Mouse (Mus musculus) heart, embryonic 10.5 days (tissue): Measurements from ENCODE around the gene Tmem86b. TPM values are rescaled to one million over a fixed set of nuclear protein-coding genes. Genes with fewer than 3 reads are reported as not detected.
A peak's percentile ranks its signal among the peaks of the same experiment; 100 is the strongest.

Experiments used
- DNase-seq: peaks from one replicate; pipeline ENCODE4 v3.0.0-alpha.2; 2017; ENCODE audit warnings: low spot score
- H3K27ac ChIP-seq: fragments of 300-500 bp; sonication (generic); 2 replicates; pipeline ENCODE4 v1.5.1; 2016; ENCODE audit warnings: mild to moderate bottlenecking
- H3K27me3 ChIP-seq: fragments of 300-500 bp; sonication (generic); 2 replicates; pipeline ENCODE4 v1.6.1; 2016; ENCODE audit warnings: mild to moderate bottlenecking; ENCODE audit not compliant: poor library complexity, insufficient read depth, severe bottlenecking
- H3K36me3 ChIP-seq: fragments of 300-500 bp; sonication (generic); 2 replicates; pipeline ENCODE4 v1.6.1; 2016; ENCODE audit warnings: mild to moderate bottlenecking, moderate library complexity
- H3K4me1 ChIP-seq: fragments of 300-500 bp; sonication (generic); 2 replicates; pipeline ENCODE4 v1.6.1; 2016; ENCODE audit warnings: mild to moderate bottlenecking
- H3K4me3 ChIP-seq: fragments of 300-500 bp; sonication (generic); 2 replicates; pipeline ENCODE4 v1.5.1; 2016; ENCODE audit warnings: mild to moderate bottlenecking, moderate library complexity
- H3K9me3 ChIP-seq: fragments of 300-500 bp; sonication (generic); 2 replicates; pipeline ENCODE4 v1.6.1; 2016; ENCODE audit warnings: mild to moderate bottlenecking, moderate library complexity
- whole genome bisulfite sequencing: fragments of 180-500 bp; shearing (Covaris S2); methylation state at CpG from one replicate; pipeline ENCODE4 v1.1.7; 2016; 5-methylcytosine and 5-hydroxymethylcytosine counted together
- polyA plus RNA-seq: library from polyadenylated mRNA; unstranded; fragments of >200 nt; fragmentation: Nextera tagmentation; extraction: Ambion mirVana; gene quantifications from 2 replicates; pipeline ENCODE4 v1.2.1, GENCODE M21; 2016

Tmem86b gene
- polyA plus RNA-seq = 2.8 and 4.4 TPM in 2 replicates

DNA sequence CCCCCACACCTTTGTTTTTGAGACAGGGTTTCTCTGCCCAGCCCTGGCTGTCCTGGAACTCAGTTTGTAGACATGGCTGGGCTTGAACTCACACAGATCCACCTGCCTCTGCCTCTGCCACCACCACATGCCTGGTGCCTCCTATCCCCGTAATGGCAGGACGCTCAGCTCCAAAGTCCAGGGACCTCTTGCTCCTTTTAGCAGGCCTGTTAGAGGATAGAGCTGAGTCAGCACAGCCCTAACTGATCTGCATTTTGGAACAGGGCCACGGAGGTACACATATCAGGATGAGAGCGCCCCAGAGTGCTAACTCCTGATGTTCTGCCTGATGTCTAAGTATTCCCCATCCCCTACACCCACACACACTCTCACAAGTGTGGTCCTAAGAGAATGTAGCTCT, at the start of gene Tmem86b:
Tmem86b (minus strand) TSS at position 392 of the 400 bp plus-strand sequence.
- Histone ChIP-seq H3K4me3 (peak within 1 kb of the TSS; percentile 15; the same call in 1 of the 2 replicates), H3K36me3 (peaks cover 76% of the 10 kb centered on the region), H3K4me1 (0 out of 2 replicates have a peak, but pooled peaks cover 3% of the 10 kb centered on the region), H3K27me3 (no peaks in the 10 kb centered on the region), H3K27ac (0 out of 2 replicates have a peak within 1 kb of the TSS, but pooled peaks have one; percentile 77), H3K9me3 (no peaks in the 10 kb centered on the region)
- no peak for DNase-seq
- 82% methylated on average over 4 of the region's 4 CpGs for WGBS

DNA sequence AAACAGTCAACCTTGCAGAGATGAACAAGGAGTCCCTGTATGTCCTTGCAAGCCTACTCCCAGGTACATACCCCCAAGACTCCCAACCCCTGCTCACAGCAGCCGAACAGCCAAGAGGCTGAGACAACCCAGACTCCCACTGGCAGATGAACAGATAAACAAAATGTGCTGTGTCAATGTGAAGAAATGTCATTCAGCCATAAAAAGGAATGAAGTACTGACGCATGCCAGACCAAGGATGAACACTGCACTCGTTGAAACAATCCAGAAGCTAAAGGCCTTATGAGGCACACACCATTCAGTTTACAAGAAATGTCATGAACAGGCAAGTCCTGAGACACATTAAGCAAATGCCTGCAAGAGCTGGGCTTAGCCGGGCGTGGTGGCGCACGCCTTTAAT, 44.0 kb upstream of the Tmem86b start:
- Histone ChIP-seq H3K4me1 (no peaks in the 10 kb centered on the region), H3K27me3 (no peaks in the 10 kb centered on the region), H3K9me3 (no peaks in the 10 kb centered on the region), H3K4me3 (no peak overlapping the region), H3K27ac (no peak overlapping the region), H3K36me3 (peaks cover 67% of the 10 kb centered on the region)
- DNase-seq = no peak
- 74% methylated on average over 7 of the region's 7 CpGs for WGBS

DNA sequence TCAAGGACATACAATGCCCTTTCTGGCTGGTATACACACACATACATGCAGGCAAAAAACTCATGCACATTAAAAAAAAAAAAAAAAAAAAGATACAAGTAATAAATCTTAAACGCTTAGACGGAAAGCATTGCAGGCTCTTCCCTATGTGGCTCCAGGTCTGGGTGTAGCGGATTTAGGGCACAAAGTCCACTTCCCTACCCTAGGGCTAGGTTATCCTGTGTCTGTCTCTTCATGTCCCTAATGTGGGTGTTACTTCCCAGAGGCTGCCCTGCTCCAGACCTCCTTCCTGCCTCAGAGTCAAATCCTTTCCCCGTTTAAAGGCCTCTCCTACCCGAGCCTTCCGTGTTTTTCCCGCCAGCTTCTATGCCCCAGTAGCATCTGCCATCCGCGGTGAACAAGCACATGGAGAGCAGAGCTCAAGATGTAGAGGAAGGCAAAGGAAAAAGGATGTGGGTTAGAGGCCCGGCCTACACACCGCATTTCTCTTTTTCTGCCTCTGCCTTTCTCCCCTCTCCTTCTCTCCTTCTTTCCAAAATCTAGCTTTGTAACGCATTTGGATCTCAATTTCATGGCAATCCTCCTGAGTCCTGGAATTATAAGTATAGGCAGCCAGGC, 43.0 kb upstream of the Tmem86b start:
- no peak overlapping the region for H3K27ac ChIP-seq
- DNase-seq = no peak
- H3K36me3 ChIP-seq = peaks cover 68% of the 10 kb centered on the region
- no peaks in the 10 kb centered on the region for H3K27me3 ChIP-seq
- H3K4me1 ChIP-seq = no peaks in the 10 kb centered on the region
- no peak overlapping the region for H3K4me3 ChIP-seq
- WGBS = 88% methylated on average over 12 of the region's 12 CpGs
- H3K9me3 ChIP-seq = no peaks in the 10 kb centered on the region

DNA sequence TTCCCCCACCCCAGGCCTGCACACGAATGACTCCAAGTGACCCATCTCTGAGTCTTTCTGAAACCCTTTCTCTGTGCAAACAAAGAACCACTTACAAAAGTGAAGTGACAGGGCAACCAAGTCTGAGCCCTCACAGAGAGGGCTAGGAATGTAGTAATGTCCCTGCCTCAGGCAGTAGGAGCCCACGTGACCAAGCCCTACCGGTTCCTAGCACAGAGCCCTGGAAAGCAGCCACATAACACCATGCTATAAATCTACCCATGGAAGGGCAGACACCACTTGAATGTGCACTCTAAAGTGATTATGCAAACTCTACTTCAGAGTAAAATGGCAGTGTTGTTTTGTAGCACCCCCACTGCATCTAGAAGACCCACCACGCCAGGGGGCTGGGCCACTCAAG, 40.7 kb upstream of the Tmem86b start:
- Histone ChIP-seq H3K27ac (no peak overlapping the region), H3K4me1 (no peaks in the 10 kb centered on the region), H3K4me3 (no peak overlapping the region), H3K36me3 (peaks cover 80% of the 10 kb centered on the region), H3K9me3 (no peaks in the 10 kb centered on the region), H3K27me3 (no peaks in the 10 kb centered on the region)
- no peak for DNase-seq
- WGBS = 69% methylated on average over 4 of the region's 4 CpGs

GRCm38 (mm10) chr7:4670655-4671255, 39.5 kb upstream of the Tmem86b start:
- no peaks in the 10 kb centered on the region for H3K9me3 ChIP-seq
- no peaks in the 10 kb centered on the region for H3K4me1 ChIP-seq
- no peak for DNase-seq
- H3K4me3 ChIP-seq = no peak overlapping the region
- 80% methylated on average over 8 of the region's 8 CpGs for WGBS
- H3K27ac ChIP-seq = peak overlapping the region; percentile 17; the same call in 1 of the 2 replicates
- no peaks in the 10 kb centered on the region for H3K27me3 ChIP-seq
- peaks cover 81% of the 10 kb centered on the region for H3K36me3 ChIP-seq

GRCm38 (mm10) chr7:4669156-4669555, 37.9 kb upstream of the Tmem86b start:
- Histone ChIP-seq H3K27ac (no peak overlapping the region), H3K9me3 (no peaks in the 10 kb centered on the region), H3K36me3 (peaks cover 78% of the 10 kb centered on the region), H3K4me3 (no peak overlapping the region), H3K4me1 (no peaks in the 10 kb centered on the region), H3K27me3 (no peaks in the 10 kb centered on the region)
- no peak for DNase-seq
- WGBS = 91% methylated on average over 9 of the region's 9 CpGs

DNA sequence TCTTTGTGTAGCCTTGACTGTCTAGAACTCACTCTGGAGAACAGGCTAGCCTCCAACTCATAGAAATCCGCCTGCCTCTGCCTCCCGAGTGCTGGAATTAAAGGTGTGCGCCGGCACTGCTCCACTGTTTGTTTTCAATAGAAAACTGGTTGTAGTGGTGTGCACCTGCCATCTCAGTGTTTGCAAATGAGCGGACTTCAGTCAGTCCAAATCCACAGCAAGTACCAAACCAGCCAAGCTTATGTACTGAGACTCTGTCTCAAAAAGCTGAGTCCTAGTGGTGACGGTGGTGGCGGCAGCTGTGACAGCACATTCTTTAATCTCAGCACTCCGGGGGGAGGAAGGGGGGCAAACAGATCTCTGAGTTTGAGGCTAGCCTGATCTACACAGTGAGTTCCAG, 37.3 kb upstream of the Tmem86b start:
- DNase-seq = no peak
- no peak overlapping the region for H3K27ac ChIP-seq
- no peak overlapping the region for H3K4me3 ChIP-seq
- H3K4me1 ChIP-seq = no peaks in the 10 kb centered on the region
- H3K27me3 ChIP-seq = no peaks in the 10 kb centered on the region
- H3K9me3 ChIP-seq = no peaks in the 10 kb centered on the region
- WGBS = 96% methylated on average over 8 of the region's 8 CpGs
- peaks cover 78% of the 10 kb centered on the region for H3K36me3 ChIP-seq

GRCm38 (mm10) chr7:4666871-4667270, 35.6 kb upstream of the Tmem86b start:
- DNase-seq = no peak
- no peak overlapping the region for H3K4me3 ChIP-seq
- 96% methylated on average over 5 of the region's 5 CpGs for WGBS
- H3K4me1 ChIP-seq = no peaks in the 10 kb centered on the region
- H3K27ac ChIP-seq = no peak overlapping the region
- H3K27me3 ChIP-seq = no peaks in the 10 kb centered on the region
- no peaks in the 10 kb centered on the region for H3K9me3 ChIP-seq
- H3K36me3 ChIP-seq = peaks cover 76% of the 10 kb centered on the region

GRCm38 (mm10) chr7:4663742-4664141, 32.5 kb upstream of the Tmem86b start:
- Histone ChIP-seq H3K27ac (no peak overlapping the region), H3K27me3 (no peaks in the 10 kb centered on the region), H3K4me1 (peaks cover 10% of the 10 kb centered on the region), H3K4me3 (no peak overlapping the region), H3K36me3 (peaks cover 52% of the 10 kb centered on the region), H3K9me3 (no peaks in the 10 kb centered on the region)
- no peak for DNase-seq
- 92% methylated on average over 2 of the region's 2 CpGs for WGBS

DNA sequence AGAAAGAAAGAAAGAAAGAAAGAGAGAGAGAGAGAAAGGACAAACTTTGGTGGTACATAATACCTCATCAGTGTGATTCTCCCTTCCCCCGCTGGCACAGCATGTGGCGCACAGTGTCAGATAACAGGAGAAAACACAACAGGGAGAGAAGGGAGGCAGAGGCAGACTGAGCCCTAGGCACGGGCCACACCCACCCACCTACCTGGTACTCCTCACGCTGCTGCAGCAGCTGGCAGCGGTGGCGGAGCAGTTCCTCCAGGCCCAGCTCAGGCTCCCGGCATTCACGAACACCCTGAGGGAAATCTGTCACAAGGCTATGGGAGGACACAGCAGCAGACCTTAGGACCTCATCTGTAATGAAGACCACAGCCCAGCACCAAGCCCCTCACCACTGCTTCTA, 32.0 kb upstream of the Tmem86b start:
- Histone ChIP-seq H3K9me3 (no peaks in the 10 kb centered on the region), H3K36me3 (peaks cover 47% of the 10 kb centered on the region), H3K4me1 (peaks cover 10% of the 10 kb centered on the region), H3K27me3 (no peaks in the 10 kb centered on the region), H3K4me3 (no peak overlapping the region), H3K27ac (no peak overlapping the region)
- 63% methylated on average over 8 of the region's 8 CpGs for WGBS
- DNase-seq = no peak

DNA sequence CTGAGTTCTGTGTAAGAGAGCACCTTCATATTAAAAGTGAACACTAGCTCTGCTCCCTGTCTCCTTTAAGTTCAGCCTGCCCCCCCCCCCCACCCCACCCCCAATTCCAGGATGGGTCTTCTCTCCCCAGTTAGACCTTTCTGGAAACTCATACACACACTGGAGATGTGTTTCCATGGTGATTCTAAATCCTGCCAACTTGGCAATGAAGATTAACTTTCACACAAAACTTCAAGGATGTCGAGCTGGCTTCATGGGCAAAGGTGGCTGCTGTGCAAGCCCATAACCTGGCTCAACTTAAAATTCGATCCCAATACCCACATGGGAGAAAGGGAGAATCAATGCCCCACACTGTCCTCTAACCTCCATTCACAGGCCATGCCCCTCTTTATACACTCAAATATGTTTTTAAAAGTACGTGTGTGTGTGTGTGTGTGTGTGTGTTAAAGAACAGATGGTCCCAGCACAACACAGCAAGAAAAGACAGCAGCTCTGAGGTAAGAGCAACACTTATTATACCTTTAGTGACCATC, 28.8 kb upstream of the Tmem86b start:
- Histone ChIP-seq H3K4me3 (peak overlapping the region; percentile 91), H3K4me1 (peaks cover 36% of the 10 kb centered on the region), H3K36me3 (peaks cover 26% of the 10 kb centered on the region), H3K9me3 (no peaks in the 10 kb centered on the region), H3K27me3 (no peaks in the 10 kb centered on the region), H3K27ac (peak overlapping the region; percentile 97; the same call in 1 of the 2 replicates)
- 81% methylated on average over 3 of the region's 3 CpGs for WGBS
- DNase-seq = no peak

DNA sequence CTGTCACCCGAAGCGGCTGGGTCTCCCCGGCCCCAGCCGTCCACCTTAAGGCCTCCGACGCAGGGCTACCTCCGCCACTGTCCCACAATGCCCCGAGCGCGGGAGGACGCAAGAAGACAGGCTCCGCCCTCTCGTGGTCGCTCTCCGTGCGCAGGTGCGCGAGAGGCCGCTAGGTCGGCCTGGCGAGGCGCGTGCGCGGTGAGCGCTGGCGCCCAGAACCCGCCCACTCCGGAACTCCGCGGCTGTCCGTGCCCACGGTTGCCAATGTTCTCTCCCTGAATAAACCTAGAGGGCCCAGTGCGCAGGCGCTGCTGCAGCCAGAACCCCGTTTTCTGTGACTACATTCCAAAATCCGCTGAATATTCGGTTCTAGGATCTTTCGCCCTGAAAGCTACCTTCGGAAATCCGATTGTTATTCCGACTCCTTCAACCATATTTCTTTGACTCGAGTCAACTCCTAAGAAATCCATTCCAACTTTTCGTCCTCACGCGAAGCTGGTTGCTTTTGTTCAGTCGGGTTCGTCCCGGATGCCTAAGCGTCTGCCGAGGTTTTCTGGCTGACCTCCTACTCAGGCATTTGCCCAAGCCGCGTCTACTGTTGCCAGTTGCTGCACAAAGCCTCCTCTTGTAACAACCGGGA, 27.8 kb upstream of the Tmem86b start, which contains the start of gene Ppp6r1:
Ppp6r1 (minus strand) TSS at position 108 of the 640 bp plus-strand sequence.
- under 1% methylated on average over 54 of the region's 54 CpGs for WGBS
- H3K9me3 ChIP-seq = no peaks in the 10 kb centered on the region
- no peaks in the 10 kb centered on the region for H3K27me3 ChIP-seq
- H3K36me3 ChIP-seq = peaks cover 17% of the 10 kb centered on the region
- peak within 1 kb of the TSS; percentile 97 for H3K27ac ChIP-seq
- DNase-seq = peak; percentile 97
- H3K4me1 ChIP-seq = peaks cover 45% of the 10 kb centered on the region
- peak within 1 kb of the TSS; percentile 91 for H3K4me3 ChIP-seq
